Mouse (Mus musculus) frontal cortex, postnatal 14 days (tissue): ENCODE data around the gene Mllt6.
"Not testable (repeated sequence)": the region's sequence is repeated elsewhere in the genome, so short reads cannot be mapped to it uniquely, and the experiment has no call there.

Experiments used
- DNase-seq, 2 experiments: peaks; one replicate each; pipeline ENCODE4 v3.0.0; 2022; ENCODE audit warnings: low spot score in 2 of 2

The Mllt6 gene

DNA sequence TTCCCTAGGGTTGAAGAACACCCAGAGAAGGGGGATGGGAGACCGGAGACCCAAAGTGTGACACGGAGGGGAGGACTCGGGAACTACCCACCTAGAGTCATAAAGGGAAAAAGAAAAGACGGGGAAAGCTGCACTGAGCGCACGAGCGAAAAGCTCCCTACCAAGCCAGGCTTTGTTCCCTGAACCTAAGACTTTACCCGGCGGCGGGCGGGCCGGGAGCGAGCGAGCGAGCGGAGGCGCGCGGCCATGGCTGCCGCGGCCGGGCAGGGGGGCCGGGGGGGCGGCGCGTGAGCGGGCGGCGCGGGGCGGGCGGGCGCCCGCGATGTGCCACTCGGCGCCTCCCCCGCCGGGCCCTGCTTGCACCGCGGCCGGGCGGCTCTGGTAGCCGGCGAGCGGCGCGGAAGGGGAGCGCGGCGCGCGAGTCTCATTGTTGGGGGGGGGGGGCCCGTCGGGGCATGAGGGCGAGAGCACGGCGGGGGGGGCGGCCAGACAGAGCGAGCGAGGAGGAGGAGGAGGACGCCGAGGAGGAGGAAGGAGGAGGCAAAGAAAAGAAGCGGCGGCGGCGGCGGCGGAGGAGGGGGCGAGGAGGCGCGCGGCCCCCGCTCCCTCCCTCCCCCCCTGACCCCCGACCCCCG lies at the start of gene Mllt6:
TSS of gene Mllt6 (plus strand) at position 522 of the 635 bp plus-strand sequence.
- peak in 1 of 2 experiments; percentile 63 for DNase-seq

DNA sequence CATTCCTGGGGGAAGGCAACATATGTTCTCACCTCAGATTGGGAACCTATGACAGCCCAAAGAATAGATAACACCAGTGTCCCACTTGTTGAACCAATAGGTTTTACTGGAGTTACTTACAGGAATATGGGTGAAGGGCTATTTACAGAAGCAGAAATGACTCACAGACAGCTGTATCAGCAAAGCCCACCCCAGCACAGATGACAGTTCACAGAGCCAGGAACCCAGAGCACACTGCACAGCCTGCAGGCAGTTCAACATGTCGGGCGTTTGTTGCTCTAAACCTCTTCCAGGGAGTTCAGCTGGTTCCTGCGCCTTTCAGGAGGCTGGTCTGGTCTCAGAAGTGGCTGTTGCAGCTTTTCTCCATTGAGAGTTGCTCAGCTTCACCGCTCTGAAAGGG lies 47.9 kb upstream of the Mllt6 start:
- no peak for DNase-seq

DNA sequence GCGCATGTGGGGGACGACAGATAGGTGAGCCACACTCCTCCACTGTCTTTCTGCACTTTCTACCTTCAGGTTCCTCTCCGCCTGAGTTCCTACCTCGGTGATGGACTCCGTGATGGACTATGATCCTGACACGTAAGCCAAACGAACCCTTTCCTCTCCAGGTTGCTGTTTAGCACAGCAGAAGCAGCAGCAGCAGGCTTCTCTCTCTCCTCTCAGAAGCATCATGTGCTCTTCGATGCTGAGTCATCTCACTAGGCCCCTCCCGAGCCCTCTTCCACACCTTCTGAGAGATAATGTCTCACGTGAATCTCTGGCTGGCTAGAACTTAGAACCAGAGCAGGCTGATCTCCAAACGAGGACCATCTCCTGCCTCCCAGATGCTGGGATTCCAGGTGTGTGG lies 44.8 kb upstream of the Mllt6 start:
- DNase-seq = no peak

DNA sequence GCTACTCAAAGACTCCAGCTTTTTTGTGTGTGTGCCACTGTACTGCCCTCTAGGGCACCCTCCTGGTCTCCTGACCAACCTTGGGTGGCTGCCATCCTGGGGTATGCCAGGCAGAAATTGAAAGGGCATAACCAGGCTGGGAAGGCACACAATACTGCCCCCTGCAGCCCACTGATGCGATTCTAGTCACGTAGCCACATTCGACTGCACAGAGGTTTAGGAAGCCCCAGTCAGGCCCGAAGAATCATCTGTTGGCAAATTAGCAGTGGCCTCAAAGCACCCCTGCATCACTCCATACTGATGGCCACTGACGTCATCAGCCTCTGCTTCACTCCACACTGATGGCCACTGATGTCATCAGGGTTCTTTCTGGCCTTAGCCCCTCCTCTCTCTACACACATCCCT lies 43.8 kb upstream of the Mllt6 start:
- DNase-seq = peak; percentile 53 to 54

DNA sequence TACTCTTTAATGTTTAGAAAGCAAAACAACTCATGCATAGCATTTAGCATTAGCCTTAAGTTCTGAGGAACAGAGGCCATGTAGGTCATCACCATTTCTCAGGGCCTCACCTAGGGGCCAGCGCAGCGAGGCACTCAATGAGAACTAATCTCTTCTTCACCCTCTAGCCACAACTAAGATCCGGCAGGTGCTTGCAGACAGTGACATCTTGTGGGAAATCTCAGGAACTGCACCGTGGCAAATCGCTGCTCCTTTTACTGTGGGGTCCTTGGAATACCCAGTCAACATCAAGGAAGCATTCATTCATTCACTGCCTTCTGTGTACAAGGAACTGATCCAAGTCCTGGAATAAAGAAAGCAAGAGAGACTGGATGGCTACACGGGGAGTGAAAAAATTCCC lies 40.8 kb upstream of the Mllt6 start:
- DNase-seq = peak in 1 of 2 experiments; percentile 78

DNA sequence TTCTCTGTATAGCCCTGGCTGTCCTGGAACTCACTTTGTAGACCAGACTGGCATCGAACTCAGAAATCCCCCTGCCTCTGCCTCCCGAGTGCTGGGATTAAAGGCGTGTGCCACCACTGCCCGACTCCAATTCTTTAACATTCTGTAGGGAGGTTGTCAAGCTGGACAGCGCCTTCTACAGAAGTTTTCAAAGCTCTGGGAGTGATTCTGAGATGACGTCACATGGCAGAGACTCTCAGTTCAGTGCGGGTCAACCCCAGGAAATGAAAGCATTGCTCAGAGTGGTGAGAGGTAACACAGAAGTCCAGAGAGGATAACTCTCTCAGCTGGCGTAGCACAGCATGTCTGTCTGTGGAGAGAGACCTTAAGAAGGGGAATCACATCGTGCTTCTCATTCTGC lies 40.0 kb upstream of the Mllt6 start:
- DNase-seq = no peak

DNA sequence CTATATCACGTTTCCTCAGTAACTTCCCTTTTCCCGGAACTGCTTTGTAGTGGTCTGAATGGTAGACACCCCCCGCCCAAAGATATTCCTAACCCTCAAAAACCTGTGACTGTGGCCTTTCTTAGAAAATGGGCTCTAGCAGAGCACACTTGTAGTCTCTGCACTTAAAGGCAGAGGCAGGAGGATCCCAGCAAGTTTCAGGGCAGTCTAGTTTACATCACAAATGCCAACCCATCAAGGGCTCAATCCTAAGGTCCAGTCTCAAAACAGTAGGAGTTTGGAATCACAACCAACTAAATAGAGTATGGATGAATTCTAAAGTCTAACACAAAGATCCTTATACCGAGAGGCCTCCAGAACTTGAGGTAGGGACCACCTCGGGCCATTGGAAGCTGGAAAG lies 37.7 kb upstream of the Mllt6 start:
- DNase-seq = no peak

DNA sequence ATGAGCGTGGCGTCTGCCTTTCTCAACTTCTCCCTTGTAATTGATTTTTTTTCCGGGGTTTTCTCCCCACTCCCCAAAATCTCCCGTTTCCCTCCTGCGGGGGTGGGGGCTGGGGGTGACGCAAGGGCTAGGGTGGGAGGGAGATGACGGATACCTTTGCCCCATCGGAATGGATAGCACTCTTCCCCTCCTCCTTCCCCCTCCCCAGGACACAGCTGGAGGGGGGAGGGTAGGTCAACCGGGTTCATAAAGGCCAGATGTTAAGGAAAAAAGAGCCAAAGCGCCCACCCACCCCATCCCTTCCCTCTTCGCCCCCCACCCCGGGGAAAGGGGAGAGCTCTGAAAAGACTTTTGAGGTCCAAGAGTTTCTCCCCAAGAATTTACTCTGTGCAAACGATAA lies 36.8 kb upstream of the Mllt6 start:
- DNase-seq = no peak

DNA sequence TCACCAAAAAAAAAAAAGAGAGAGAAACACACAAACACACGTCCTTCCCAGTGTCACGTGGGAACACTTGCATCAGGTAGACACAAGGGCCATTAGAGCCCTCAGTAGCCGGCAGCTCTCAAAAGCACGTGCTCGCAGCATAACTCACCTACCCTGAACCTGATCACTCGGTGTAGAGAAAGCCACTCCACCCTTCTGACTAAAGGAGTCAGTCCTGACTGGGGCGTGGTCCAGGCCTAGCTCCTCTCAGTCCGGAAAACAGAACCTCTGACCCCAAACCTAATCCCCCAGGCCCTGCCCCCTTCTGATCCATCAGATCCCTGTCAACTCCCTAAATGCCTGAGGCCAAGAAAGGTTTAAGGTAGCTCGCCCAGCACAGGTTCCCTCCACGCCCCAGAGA lies 36.4 kb upstream of the Mllt6 start:
- no peak for DNase-seq

DNA sequence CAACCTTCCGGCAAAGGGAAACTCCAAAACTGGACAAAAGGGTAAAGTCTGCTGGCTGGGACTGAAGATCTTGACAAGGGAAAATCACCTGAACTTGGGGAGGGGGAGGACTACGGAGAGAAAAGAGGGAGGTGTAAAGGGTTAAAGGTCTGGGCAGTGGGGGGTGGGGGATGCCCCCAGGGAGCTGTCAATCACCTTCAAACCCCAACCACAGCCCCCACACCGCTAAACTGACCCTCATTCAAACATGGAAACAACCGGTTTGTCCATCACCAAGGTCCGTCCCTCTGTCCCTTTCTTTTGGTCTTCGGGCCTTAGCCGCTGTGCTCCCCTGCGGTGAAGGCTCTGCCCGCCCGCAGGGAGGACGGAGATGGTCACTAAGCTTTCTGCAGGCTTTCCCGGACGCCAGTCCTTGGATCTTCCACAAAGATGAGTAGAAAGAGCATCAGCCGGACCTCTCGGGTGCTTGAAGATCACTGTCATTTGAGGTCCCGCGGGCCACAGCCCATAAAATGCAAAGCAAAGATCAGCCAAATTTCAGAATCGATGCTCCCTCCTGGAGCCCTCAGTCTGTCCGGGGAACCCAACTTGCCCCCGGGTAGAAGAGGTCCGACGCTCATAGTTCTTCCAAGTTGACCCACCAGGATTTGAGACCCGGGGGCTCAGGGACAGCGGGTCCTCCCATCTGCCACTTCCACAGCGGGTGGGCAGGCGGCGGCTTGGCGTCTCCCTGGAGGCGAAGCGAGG lies 35.5 kb upstream of the Mllt6 start:
- DNase-seq = no peak

DNA sequence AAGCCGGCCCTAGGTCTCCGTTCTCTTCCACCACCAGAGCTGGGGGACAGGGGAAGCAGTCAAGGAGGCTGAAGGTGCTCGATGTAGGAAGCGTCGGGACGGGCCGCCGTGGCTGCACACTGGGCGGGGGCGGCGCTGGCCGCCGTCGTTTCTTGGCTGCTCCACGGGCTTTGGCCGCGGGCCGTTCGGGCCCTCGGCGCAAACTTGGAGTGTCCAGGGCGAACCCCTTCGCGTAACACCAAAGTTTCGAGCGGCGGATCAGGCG lies 35.0 kb upstream of the Mllt6 start:
- no peak for DNase-seq

DNA sequence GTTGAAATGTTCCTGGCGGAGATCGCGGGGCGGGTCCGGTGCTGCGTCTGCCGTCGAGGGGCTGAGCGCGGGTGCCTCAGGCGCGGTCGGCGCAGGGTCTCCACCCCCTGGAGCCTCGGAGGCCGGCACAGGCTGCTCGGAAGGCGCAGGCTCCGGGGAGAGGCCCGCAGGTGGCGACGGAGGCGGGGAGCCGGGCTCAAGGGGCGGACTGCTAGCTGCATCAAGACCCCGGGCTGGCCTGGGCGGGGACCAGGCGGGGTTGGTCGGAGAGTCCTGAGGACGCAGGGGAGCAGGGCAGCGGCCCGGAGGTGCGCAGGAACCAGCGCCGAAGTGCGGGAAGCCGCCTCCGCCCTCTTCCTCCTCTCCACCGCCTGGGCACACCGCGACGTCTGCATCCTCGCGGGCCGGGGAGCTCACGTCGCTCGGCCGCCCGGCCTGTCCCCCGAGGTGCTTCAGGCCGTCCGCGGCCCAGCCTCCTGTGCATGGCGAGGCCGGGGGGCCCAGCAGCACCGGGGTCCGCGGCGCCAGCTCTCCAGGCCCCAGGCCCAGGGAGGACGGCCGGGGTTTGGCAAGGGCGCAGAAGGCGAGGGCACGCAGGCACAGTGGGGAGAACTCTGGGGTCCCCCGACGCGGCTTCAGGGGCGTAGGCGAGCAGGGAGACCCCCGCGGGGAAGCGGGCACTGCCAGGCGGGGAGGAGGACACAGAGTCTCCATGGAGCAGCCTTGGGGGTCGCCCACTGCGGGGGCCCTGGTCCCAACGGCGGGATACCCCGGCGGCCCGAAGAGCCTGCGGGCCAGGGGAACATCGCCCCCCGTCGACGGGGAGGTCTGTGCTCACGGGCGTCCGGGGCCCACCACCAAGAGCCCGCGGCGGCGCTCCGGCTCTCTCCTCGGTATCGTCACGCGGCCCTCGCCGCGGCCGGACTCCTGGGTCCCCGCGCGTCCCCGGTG lies 34.4 kb upstream of the Mllt6 start:
- DNase-seq = no peak

DNA sequence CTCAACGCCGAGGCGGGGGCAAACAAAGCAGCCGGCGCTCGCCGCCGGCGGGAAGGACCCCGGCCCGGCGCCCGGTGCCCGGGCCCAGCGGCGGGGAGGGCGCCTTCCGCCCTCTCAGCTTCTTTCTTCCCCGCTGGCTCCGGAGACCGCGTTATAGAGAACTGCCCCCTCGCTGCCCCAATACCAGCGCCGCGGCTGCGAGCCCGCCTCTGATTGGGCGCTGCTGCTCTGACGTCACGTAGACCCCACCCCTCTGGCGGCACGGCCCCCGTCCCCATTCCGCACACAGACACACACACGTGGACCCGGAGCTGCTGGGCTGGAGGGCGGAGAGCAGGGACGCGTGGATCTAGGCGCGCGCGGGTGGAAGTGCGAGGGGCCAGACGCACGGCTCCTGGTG lies 33.6 kb upstream of the Mllt6 start, which contains the start of gene Epop:
TSS of gene Epop (minus strand) at position 127 of the 400 bp plus-strand sequence.
- DNase-seq = peak; percentile 85 to 88

DNA sequence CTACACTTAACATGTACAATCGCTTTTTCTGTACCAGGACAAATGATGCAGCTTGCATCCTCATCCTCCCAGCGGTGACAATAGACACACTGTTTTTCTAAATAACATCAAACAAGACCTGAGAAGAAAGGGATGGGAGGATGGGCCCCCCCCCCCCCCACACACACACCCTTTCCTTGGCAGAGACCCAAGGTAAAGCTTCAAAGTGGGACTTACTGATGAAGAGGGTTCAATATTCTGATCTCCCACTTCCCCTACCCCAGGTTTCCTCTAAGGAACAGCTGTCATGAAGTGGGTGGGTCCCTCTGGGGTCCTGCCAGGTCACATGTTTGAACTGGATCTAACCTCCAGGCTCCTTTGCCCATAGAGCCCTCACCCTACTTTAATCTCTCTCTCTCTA lies 32.2 kb upstream of the Mllt6 start:
- DNase-seq = no peak

DNA sequence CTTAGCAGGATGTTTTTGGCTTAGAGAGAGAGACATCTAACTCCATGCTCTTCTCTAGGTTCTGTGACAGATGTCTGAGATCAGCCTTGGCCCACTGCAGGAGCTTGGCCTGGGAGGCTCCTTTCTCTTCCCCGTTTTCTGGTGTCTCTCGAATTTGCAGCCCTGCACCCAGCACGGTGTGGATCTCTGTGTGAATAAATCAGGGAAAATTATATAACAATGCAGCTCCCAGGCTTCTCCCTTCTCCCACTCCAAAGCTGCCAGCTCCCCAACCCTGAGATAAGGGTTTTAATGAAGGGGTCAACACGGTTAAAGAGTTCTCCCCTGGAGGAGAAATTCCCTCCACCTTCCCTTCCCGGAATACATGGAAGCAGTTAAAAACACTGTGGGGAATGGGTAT lies 31.7 kb upstream of the Mllt6 start:
- DNase-seq = no peak

DNA sequence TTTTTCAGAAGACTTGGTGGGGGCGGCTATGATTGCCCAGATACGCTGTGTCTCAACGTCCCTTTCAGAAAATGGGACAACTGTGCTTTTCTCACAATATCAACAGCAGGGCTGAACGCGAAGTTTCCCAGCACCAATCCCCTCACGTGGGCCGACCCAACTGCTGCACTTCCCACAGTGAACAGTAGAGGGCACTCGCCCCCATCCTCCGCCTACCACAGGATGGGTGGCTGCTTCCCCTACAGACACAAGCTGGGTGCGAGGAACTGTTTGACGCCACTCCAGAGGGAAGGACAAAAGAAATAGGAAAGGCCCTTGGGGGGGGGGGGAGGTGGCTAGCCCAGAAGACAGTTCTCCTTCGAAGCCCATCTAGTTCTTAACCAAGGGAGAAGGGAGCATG lies 31.3 kb upstream of the Mllt6 start:
- DNase-seq = peak; percentile 71 to 77

DNA sequence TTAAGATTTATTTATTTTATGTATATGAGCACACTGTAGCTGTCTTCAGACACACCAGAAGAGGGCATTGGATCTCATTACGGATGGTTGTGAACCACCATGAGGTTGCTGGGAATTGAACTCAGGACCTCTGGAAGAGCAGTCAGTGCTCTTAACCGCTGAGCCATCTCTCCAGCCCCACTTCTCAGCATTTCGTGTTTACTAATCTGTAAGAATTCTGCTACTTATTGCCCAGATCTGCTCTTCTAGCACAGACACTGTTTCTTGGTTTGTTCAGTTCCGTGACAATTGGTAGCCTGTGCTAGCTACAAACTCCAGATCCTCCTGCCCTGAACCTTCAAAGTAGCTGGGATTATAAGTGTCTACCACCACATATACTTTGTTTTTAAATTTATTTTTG lies 30.8 kb upstream of the Mllt6 start:
- not testable (repeated sequence) for DNase-seq

DNA sequence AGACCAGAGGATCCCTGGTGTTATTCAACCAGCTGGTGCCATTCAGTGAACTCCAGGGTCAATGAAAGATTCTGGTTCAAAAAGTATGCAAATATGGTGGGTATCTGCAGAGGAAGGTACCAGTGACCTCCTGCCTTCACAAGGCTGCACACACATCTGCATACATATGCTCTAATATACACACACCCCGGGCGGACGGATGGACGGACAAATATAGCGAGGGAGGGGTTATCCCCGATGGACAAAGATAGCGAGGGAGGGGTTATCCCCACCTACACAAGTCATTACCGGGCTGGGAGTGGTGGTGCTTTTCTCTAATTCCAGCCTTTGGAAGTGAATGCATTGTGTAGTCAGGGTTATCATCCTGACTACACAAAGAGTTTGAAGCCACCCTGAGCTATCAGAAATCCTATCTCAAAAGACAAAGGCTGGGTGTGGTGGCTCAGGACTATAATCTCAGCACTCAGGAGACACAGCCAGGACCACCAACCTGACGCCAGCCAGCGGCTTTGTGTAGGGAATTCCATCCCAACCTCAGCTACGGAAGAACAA lies 27.7 kb upstream of the Mllt6 start:
- DNase-seq = no peak

DNA sequence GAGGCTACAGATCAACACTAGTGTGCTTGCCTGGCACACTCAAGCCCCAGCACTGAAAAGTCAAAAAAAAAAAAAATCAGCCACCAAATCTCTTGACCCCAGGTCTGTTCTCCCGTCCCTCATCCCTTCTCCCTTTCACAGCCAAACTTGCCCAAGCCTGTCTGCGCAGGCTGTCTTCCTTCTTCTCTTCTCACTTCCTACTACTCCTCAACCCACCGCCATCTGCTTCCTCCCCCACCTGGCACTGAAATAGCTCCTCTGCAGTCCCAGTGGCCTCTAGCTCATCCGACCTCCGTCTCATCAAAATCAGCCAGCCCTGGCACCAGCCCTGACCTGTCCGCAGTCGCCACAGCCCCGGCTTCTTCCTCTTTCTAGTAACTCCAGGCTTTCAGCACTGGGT lies 21.5 kb upstream of the Mllt6 start:
- DNase-seq = no peak

DNA sequence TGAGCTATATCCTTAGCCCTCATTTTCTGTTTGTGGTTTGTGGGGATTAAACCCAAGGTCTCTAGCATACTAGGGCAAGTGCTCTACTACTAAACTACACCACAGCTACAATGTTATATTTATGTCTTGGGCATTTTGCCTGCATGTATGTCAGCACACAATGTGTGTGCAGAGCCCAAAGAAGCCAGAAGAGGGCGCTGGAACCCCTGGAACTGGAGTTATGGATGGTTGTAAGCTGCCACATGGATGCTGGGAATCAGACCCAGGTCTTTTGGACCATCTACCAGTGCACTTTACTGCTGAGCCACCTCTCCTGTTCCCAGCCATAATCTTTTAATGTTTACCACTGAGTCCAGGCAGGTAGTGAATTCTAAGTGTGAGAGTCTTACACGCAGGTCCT lies 20.5 kb upstream of the Mllt6 start:
- no peak for DNase-seq

DNA sequence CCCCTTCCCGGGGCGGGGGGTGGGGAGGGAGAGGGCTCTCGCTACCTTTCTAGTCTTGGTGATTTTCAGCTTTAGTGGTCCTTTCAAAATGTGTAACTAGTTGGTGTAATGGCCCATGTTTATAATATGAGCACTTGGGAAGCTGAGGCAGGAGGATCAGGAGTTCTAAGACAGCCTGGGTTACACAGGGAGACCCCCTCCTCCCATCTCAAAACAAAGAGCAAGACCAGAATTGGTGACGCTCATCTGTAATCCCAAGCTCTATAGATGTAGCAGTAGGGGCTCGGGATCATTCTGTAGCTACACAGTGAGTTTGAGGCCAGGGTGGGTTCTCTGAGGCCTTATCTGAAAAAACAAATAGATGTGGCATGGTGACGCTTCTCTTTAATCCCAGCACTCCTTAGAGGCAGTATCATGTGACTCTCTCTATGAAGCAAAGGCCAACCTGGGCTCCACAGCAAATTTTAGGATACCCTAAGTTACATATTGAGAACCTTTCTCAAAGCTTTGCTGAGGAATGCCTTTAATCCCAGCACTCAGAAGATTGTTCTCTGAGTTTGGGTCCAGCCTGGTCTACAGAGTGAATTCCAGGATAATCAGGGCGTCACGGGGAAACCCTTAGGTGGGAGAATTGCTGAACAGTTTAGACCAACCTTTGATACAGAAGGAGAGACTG lies 19.7 kb upstream of the Mllt6 start:
- DNase-seq = no peak

DNA sequence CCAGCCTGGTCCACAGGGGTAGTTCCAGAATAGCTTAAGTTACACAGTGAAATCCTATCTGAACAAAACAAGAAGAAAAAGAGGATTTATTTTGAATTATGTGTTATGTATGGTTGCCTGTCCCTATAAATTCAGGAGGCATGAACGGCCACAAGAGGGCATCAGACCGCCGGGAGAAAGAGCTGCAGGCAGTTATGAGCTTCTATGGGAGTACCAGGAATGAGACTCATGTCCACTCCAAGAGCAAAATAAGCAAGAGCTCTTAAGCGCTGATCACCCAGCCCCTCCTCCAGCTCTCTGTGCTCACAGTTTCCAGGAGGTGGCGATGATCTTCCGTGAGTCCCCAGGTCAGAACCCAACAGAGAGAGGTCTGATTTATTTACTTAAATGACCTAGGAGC lies 18.4 kb upstream of the Mllt6 start:
- DNase-seq = no peak
